Mouse (Mus musculus): ENCODE results near the gene Metap1d. TPM values are rescaled to one million over a fixed set of nuclear protein-coding genes. Genes with fewer than 3 reads are reported as not detected.

Metap1d gene
- polyA plus RNA-seq, 1 experiment = 12.9 TPM

GRCm38 (mm10) chr2:71541418-71542226 is 88.5 kb downstream of the Metap1d start:
- Histone ChIP-seq H3K4me3 (ENCODE audit: control insufficient read depth, low read depth, low read length) (no peak overlapping the region; the same call in 1 of the 2 replicates), H3K27ac (ENCODE audit: control insufficient read depth, insufficient read depth, low read depth, low read length) (no peak overlapping the region), H3K36me3 (ENCODE audit: control insufficient read depth, insufficient read depth, low read length) (no peaks in the 10 kb centered on the region), H3K27me3 (ENCODE audit: control insufficient read depth, insufficient read depth, low read length) (peaks cover 33% of the 10 kb centered on the region), H3K4me1 (ENCODE audit: control insufficient read depth, insufficient read depth, low read length) (peaks cover 39% of the 10 kb centered on the region)
- TF ChIP-seq CTCF (IDR thresholded peaks at IDR 0.05; ENCODE audit: control insufficient read depth, insufficient read depth, insufficient replicate concordance, low read depth, low read length) (no peak), POLR2A (IDR thresholded peaks at IDR 0.05; ENCODE audit: control insufficient read depth, low read depth, low read length) (no peak)

- H3K27me3 ChIP-seq (ENCODE audit: control insufficient read depth, insufficient read depth, low read length) = peaks cover 31% of the 10 kb centered on the region
- TF ChIP-seq POLR2A (IDR thresholded peaks at IDR 0.05; ENCODE audit: control insufficient read depth, low read depth, low read length) (no peak), CTCF (IDR thresholded peaks at IDR 0.05; ENCODE audit: control insufficient read depth, insufficient read depth, insufficient replicate concordance, low read depth, low read length) (no peak)
- peaks cover 41% of the 10 kb centered on the region for H3K4me1 ChIP-seq (ENCODE audit: control insufficient read depth, insufficient read depth, low read length)
- no peak overlapping the region for H3K27ac ChIP-seq (ENCODE audit: control insufficient read depth, insufficient read depth, low read depth, low read length)
- no peak overlapping the region for H3K4me3 ChIP-seq (ENCODE audit: control insufficient read depth, low read depth, low read length)
- H3K36me3 ChIP-seq (ENCODE audit: control insufficient read depth, insufficient read depth, low read length) = no peaks in the 10 kb centered on the region
Observed at GRCm38 (mm10) chr2:71542227-71542815, 89.2 kb downstream of the Metap1d start.

- Histone ChIP-seq H3K4me3 (ENCODE audit: control insufficient read depth, low read depth, low read length) (no peak overlapping the region), H3K4me1 (ENCODE audit: control insufficient read depth, insufficient read depth, low read length) (peaks cover 41% of the 10 kb centered on the region), H3K36me3 (ENCODE audit: control insufficient read depth, insufficient read depth, low read length) (no peaks in the 10 kb centered on the region), H3K27ac (ENCODE audit: control insufficient read depth, insufficient read depth, low read depth, low read length) (no peak overlapping the region), H3K27me3 (ENCODE audit: control insufficient read depth, insufficient read depth, low read length) (peaks cover 31% of the 10 kb centered on the region)
- no peak for TF ChIP-seq POLR2A (IDR thresholded peaks at IDR 0.05; ENCODE audit: control insufficient read depth, low read depth, low read length)
Observed at GRCm38 (mm10) chr2:71542816-71543301, 89.8 kb downstream of the Metap1d start.

GRCm38 (mm10) chr2:71543531-71543930 is 90.5 kb downstream of the Metap1d start:
- TF ChIP-seq CTCF (IDR thresholded peaks at IDR 0.05; ENCODE audit: control insufficient read depth, insufficient read depth, insufficient replicate concordance, low read depth, low read length) (no peak), POLR2A (IDR thresholded peaks at IDR 0.05; ENCODE audit: control insufficient read depth, low read depth, low read length) (no peak)
- H3K27ac ChIP-seq (ENCODE audit: control insufficient read depth, insufficient read depth, low read depth, low read length) = no peak overlapping the region
- peaks cover 31% of the 10 kb centered on the region for H3K27me3 ChIP-seq (ENCODE audit: control insufficient read depth, insufficient read depth, low read length)
- H3K36me3 ChIP-seq (ENCODE audit: control insufficient read depth, insufficient read depth, low read length) = no peaks in the 10 kb centered on the region
- no peak overlapping the region for H3K4me3 ChIP-seq (ENCODE audit: control insufficient read depth, low read depth, low read length)
- peaks cover 41% of the 10 kb centered on the region for H3K4me1 ChIP-seq (ENCODE audit: control insufficient read depth, insufficient read depth, low read length)

- no peaks in the 10 kb centered on the region for H3K36me3 ChIP-seq (ENCODE audit: control insufficient read depth, insufficient read depth, low read length)
- peaks cover 31% of the 10 kb centered on the region for H3K27me3 ChIP-seq (ENCODE audit: control insufficient read depth, insufficient read depth, low read length)
- no peak overlapping the region for H3K27ac ChIP-seq (ENCODE audit: control insufficient read depth, insufficient read depth, low read depth, low read length)
- peaks cover 39% of the 10 kb centered on the region for H3K4me1 ChIP-seq (ENCODE audit: control insufficient read depth, insufficient read depth, low read length)
- TF ChIP-seq CTCF (IDR thresholded peaks at IDR 0.05; ENCODE audit: control insufficient read depth, insufficient read depth, insufficient replicate concordance, low read depth, low read length) = no peak
- TF ChIP-seq POLR2A (IDR thresholded peaks at IDR 0.05; ENCODE audit: control insufficient read depth, low read depth, low read length) = no peak
- H3K4me3 ChIP-seq (ENCODE audit: control insufficient read depth, low read depth, low read length) = no peak overlapping the region
Observed at GRCm38 (mm10) chr2:71543948-71544347, 90.9 kb downstream of the Metap1d start.

- Histone ChIP-seq H3K4me3 (ENCODE audit: control insufficient read depth, low read depth, low read length) (no peak overlapping the region), H3K27me3 (ENCODE audit: control insufficient read depth, insufficient read depth, low read length) (peaks cover 28% of the 10 kb centered on the region), H3K4me1 (ENCODE audit: control insufficient read depth, insufficient read depth, low read length) (peaks cover 34% of the 10 kb centered on the region), H3K27ac (ENCODE audit: control insufficient read depth, insufficient read depth, low read depth, low read length) (no peak overlapping the region), H3K36me3 (ENCODE audit: control insufficient read depth, insufficient read depth, low read length) (no peaks in the 10 kb centered on the region)
- no peak for TF ChIP-seq CTCF (IDR thresholded peaks at IDR 0.05; ENCODE audit: control insufficient read depth, insufficient read depth, insufficient replicate concordance, low read depth, low read length)
- TF ChIP-seq POLR2A (IDR thresholded peaks at IDR 0.05; ENCODE audit: control insufficient read depth, low read depth, low read length) = no peak
Observed at GRCm38 (mm10) chr2:71544391-71545285, 91.6 kb downstream of the Metap1d start.
